Mouse (Mus musculus): ENCODE measurements around the gene Acbd7. TPM values are rescaled to one million over a fixed set of nuclear protein-coding genes. Genes with fewer than 3 reads are reported as not detected.

Gene Acbd7
- polyA plus RNA-seq, 1 experiment from 2014 or later, result 4.2 TPM

DNA sequence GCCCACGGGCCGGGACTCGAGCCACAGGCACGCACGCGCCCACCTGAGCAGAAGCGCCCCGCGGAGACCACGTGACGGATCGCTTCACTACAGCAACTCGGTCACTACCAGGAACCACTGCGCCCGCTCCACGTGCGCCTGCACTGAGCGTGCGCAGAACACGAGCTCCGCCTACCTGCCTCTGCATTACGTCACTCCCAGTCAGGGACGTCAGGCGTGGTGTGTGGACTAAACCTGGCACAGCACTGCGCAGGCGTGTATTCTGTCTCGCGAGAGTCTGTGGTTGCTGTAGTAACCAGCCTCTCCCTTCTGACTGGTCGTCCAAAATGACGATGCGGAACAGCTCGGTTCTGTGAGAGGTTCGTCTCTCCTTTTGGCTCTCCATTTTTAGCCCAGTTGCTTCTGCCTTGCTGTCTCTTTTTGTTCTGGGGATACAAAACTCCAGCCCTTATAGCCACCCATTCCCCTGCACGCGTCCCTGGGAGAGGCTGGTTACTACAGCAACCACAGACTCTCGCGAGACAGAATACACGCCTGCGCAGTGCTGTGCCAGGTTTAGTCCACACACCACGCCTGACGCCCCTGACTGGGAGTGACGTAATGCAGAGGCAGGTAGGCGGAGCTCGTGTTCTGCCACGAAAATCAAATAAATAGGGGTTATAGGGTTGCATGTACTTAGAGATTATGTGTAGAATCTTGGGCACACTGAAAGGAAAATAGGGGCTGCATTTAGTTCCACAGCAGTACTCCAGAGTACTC, 3.3 kb upstream of the Acbd7 start, which contains the start of gene Rpp38:
Rpp38 (minus strand) TSS at position 160 of the 759 bp plus-strand sequence.
- Histone ChIP-seq H3K4me1 (replicated peaks) (peaks cover 29% of the 10 kb centered on the region), H3K27me3 (no peaks in the 10 kb centered on the region), H3K4me2 (peak within 1 kb of the TSS; percentile 70), H3K9ac (peak within 1 kb of the TSS; percentile 79), H3K27ac (replicated peaks) (peak within 1 kb of the TSS; percentile 91), H3K4me3 (peak within 1 kb of the TSS; percentile 80), H3K36me3 (peaks cover 18% of the 10 kb centered on the region), H3K9me3 (no peaks in the 10 kb centered on the region)
- peak; percentile 98 for ATAC-seq (ENCODE audit: low FRiP score, low read depth)
- WGBS, result under 1% methylated on average over 45 of the region's 45 CpGs

DNA sequence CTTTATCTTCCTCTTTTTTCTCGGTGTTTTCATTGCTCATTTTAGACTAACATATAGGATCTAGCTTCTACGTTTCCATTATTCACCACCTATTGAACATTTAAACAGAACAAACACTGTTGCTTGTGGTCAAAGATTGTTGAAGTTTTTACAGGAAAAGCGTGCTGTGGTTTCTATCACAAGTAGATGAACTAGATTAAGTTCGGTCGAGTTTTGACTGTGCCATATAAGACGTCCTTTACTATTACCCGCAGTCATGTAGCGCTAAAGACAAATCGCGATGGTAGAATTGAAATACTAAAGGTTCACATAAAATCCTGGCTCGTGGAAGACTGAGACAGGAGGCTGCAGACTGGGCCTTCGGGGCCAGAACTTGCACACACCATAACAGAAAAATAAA, 2.2 kb upstream of the Acbd7 start:
- no peak overlapping the region for H3K9ac ChIP-seq
- WGBS, result 93% methylated on average over 12 of the region's 12 CpGs

DNA sequence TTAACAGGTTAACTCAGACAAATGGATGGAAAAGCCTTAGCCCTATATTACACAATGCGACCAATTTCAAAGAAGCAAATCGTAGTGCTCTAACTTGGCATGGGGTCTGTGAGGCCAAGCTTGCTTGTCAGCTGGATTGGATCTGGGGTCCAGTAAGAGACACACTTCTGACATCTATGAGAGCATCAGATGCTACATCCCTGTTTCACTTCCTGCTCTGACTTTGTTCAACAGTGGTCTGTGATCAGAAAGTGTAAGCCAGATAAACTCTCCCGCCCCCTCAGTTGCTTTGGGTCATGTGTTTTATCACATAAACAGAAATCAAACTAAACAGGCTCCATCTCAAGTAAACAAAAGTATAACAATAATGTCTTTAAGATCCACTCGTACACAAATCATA, 12.5 kb downstream of the Acbd7 start:
- Histone ChIP-seq H3K27me3 (no peaks in the 10 kb centered on the region), H3K9me3 (no peaks in the 10 kb centered on the region), H3K36me3 (no peaks in the 10 kb centered on the region), H3K27ac (replicated peaks) (no peak overlapping the region), H3K9ac (no peak overlapping the region), H3K4me2 (no peak overlapping the region), H3K4me1 (replicated peaks) (no peaks in the 10 kb centered on the region), H3K4me3 (no peak overlapping the region)
- 83% methylated on average over 4 of the region's 4 CpGs for WGBS
- ATAC-seq (ENCODE audit: low FRiP score, low read depth), result no peak

More for the DNA sequence above, 2.2 kb upstream of the Acbd7 start:
- ATAC-seq (ENCODE audit: low FRiP score, low read depth), result no peak
- H3K4me2 ChIP-seq, result no peak overlapping the region
- no peak overlapping the region for H3K27ac ChIP-seq (replicated peaks)
- no peaks in the 10 kb centered on the region for H3K9me3 ChIP-seq
- no peaks in the 10 kb centered on the region for H3K27me3 ChIP-seq
- H3K36me3 ChIP-seq, result peaks cover 10% of the 10 kb centered on the region; the same call in 1 of the 2 replicates
- H3K4me3 ChIP-seq, result no peak overlapping the region
- peaks cover 29% of the 10 kb centered on the region for H3K4me1 ChIP-seq (replicated peaks)

DNA sequence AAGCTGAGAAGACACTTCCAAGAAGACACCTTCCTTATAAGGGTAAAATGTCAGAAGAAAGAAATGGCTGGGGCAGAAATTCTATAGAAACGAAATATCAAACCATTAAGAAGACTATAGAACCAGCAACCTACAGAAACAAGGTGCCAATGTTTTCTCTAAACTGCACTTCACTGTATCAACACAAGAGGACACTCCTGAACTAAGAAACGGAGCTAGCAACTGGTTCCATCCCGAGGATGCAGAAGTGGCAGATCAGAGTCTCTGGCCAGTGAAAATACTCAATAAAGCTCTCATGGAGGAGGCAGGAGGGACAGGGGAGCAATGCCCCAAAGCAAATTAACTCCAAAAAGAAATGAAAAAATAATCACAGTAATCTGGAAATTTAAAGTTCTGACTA, 13.0 kb downstream of the Acbd7 start:
- no peak for ATAC-seq (ENCODE audit: low FRiP score, low read depth)
- Histone ChIP-seq H3K9me3 (no peaks in the 10 kb centered on the region), H3K4me1 (replicated peaks) (no peaks in the 10 kb centered on the region), H3K4me2 (no peak overlapping the region), H3K27me3 (no peaks in the 10 kb centered on the region), H3K27ac (replicated peaks) (no peak overlapping the region), H3K4me3 (no peak overlapping the region), H3K9ac (no peak overlapping the region), H3K36me3 (no peaks in the 10 kb centered on the region)
- whole genome bisulfite sequencing, result 22% methylated on average over 3 of the region's 3 CpGs

DNA sequence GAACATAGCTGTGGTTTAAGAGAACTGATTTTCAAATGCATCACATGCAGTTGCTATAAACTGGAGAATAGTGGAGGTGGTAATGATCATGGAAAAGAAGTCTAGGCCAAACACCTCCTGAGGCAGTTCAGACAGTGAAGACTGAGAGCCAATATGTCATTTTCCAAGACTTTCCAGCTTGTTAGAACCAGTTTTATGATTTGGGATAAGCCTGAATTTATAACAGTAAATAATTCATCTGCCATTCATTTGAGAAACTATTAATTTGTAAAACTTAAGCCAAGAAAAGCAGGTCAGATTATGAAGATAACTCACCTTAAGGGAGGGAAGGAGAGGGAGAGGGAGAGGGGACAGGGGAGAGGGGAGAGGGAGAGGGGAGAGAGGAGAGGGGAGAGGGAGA, 17.2 kb downstream of the Acbd7 start:
- no peak for ATAC-seq (ENCODE audit: low FRiP score, low read depth)
- H3K4me1 ChIP-seq (replicated peaks), result no peaks in the 10 kb centered on the region
- H3K9me3 ChIP-seq, result no peaks in the 10 kb centered on the region
- H3K36me3 ChIP-seq, result no peaks in the 10 kb centered on the region
- H3K27me3 ChIP-seq, result no peaks in the 10 kb centered on the region
- H3K4me3 ChIP-seq, result no peak overlapping the region
- H3K27ac ChIP-seq (replicated peaks), result no peak overlapping the region
- H3K9ac ChIP-seq, result no peak overlapping the region
- no peak overlapping the region for H3K4me2 ChIP-seq

DNA sequence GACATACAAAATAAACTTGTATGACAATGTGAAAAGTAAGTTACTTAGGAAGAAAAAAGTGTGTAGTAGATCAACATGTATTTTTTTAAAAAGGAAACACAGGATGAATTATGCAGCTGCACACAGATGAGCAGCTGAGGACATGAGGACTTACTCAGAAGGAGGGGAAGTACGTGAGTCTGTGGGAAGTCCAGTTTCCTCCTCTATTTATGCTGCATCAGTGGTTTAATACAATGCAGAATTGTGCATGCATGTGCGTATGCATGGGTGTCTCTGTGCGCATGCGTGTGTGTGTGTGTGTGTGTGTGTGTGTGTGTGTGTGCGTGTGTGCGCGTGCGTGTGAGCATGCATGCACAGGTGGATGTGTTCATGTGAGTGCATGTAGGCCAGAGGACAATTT, 19.8 kb downstream of the Acbd7 start:
- no peak overlapping the region for H3K4me2 ChIP-seq

DNA sequence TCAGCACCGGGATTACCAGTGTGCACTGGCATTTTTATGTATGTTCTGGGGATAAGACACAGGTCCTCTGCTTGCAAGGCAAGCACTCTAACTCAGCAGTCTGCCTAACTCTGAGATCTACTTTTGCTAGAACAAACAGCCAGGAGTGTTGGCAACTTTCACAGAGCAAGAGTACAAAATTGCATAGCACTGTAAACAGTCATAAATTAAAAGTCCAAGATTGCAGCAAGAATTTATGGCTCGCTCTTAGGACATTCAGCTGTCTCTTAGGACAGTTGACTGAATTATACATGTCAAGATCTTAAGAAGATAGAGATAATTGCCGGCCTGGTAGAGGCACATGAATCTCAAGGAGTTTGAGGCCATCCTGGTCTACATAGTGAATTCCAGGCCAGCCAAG, 20.3 kb downstream of the Acbd7 start:
- 81% methylated on average over 3 of the region's 3 CpGs for WGBS
- ATAC-seq (ENCODE audit: low FRiP score, low read depth), result no peak
- no peak overlapping the region for H3K4me3 ChIP-seq
- no peak overlapping the region for H3K27ac ChIP-seq (replicated peaks)
- no peak overlapping the region for H3K9ac ChIP-seq
- H3K27me3 ChIP-seq, result no peaks in the 10 kb centered on the region
- no peaks in the 10 kb centered on the region for H3K36me3 ChIP-seq
- no peaks in the 10 kb centered on the region for H3K9me3 ChIP-seq
- no peak overlapping the region for H3K4me2 ChIP-seq
- H3K4me1 ChIP-seq (replicated peaks), result no peaks in the 10 kb centered on the region

More for the DNA sequence above, 19.8 kb downstream of the Acbd7 start:
- no peaks in the 10 kb centered on the region for H3K4me1 ChIP-seq (replicated peaks)
- no peak overlapping the region for H3K9ac ChIP-seq
- no peaks in the 10 kb centered on the region for H3K9me3 ChIP-seq
- WGBS, result 91% methylated on average over 8 of the region's 8 CpGs
- no peak overlapping the region for H3K27ac ChIP-seq (replicated peaks)
- H3K4me3 ChIP-seq, result no peak overlapping the region
- ATAC-seq (ENCODE audit: low FRiP score, low read depth), result no peak
- H3K27me3 ChIP-seq, result no peaks in the 10 kb centered on the region
- H3K36me3 ChIP-seq, result no peaks in the 10 kb centered on the region

DNA sequence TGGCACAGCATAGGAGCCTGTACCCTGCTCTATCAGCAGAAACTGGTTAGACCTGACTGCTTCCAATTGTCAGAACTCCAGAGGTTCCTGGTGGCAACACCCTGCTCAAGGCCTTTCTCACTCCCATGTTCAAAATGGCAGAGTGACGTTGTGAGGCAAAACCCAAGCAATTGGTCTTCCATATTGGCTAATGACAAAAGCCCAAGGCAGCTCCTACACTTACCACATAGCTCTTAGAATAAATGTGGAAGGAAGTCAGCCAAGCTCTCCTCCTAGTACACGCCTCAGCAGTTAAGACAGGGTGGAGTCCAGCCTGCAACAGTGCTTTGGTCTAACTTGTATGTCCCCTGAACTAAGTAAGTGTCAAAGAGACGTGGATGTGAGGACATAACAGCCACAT, 21.9 kb downstream of the Acbd7 start:
- Histone ChIP-seq H3K27ac (replicated peaks) (no peak overlapping the region), H3K9me3 (no peaks in the 10 kb centered on the region), H3K36me3 (no peaks in the 10 kb centered on the region), H3K4me1 (replicated peaks) (no peaks in the 10 kb centered on the region), H3K4me2 (no peak overlapping the region), H3K27me3 (no peaks in the 10 kb centered on the region), H3K4me3 (no peak overlapping the region), H3K9ac (no peak overlapping the region)
- no peak for ATAC-seq (ENCODE audit: low FRiP score, low read depth)
- WGBS, result 85% methylated on average over 3 of the region's 3 CpGs

DNA sequence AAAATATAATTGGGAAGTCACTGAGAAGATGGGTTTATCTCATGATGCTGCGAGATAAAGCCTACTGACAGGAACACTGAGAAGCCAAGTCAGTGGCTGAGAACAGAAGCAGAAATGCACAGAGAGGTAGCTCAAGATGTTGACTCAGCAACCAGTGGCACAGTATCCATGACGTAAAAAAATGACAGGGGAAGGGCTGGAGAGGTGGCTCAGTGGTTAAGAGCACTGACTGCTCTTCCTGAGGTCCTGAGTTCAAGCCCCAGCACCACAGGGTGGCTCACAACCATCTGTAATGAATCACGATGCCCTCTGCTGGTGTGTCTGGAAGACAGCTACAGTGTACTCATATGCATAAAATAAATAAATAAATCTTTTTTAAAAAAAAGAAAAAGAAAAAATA, 25.1 kb downstream of the Acbd7 start:
- H3K9ac ChIP-seq, result no peak overlapping the region
- no peak for ATAC-seq (ENCODE audit: low FRiP score, low read depth)
- no peak overlapping the region for H3K27ac ChIP-seq (replicated peaks)
- no peak overlapping the region for H3K4me2 ChIP-seq
- H3K4me1 ChIP-seq (replicated peaks), result no peaks in the 10 kb centered on the region
- H3K4me3 ChIP-seq, result no peak overlapping the region
- H3K36me3 ChIP-seq, result no peaks in the 10 kb centered on the region
- WGBS, result 83% methylated on average over 3 of the region's 3 CpGs
- no peaks in the 10 kb centered on the region for H3K27me3 ChIP-seq
- H3K9me3 ChIP-seq, result no peaks in the 10 kb centered on the region

DNA sequence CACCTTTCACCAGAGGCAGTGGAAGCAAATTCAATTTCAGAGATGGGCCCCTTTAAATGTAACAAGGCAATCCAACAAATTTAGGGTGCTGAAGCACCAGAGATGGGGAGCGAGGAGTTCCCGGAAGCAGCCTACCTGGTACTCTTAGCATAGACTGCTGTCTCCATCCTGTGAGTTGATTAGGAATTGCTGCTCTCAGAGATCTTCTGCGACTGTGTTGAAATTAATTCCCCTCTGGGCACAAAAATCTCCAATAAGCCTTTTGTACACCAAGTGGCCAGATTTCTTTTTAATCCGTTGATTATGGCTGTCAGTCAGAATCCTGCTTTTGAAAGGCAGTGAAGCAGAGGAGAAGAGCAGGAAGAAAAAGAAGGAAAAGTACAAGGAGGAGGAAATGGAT, 29.2 kb downstream of the Acbd7 start:
- Histone ChIP-seq H3K9ac (no peak overlapping the region), H3K4me2 (no peak overlapping the region), H3K27ac (replicated peaks) (no peak overlapping the region), H3K9me3 (no peaks in the 10 kb centered on the region), H3K4me1 (replicated peaks) (no peaks in the 10 kb centered on the region), H3K4me3 (no peak overlapping the region), H3K27me3 (no peaks in the 10 kb centered on the region), H3K36me3 (no peaks in the 10 kb centered on the region)
- no peak for ATAC-seq (ENCODE audit: low FRiP score, low read depth)
- WGBS, result 64% methylated on average over 4 of the region's 4 CpGs

DNA sequence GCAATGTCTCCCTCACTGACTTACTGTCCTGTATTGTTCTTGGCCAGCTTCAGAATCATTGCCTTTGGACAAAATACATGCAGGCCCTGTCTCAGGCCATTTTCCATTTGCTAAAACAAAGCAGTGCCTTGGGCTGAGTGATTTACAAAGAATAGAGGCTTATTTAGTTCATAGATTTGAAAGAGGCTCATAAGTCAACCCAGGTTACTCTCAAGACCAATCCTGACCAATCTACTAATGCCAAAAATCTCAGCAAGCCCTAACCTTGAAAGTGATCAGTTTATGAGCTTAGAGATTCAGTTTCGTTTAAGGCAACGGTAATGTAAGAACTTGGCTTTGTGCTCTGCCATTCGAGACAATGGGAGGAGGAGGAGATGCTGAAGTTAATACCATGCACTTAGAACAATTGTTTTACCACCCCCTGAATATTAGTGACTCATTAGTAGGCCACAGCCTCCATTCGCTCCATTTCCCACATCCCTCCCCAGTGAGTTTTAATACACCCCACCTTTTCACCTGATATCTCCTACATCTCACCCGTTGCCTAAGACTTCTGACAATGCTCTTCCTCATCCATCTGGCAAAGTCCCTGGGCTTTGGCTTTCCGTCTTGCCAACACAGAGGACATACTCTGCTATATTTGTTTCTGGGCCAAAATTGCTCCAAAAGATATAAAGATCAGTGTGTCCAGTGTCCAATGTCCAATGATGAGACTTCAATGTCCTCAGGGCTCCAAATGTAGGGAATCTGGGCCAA, 51.3 kb downstream of the Acbd7 start:
- no peaks in the 10 kb centered on the region for H3K9me3 ChIP-seq
- no peak overlapping the region for H3K27ac ChIP-seq (replicated peaks)
- 88% methylated on average over 6 of the region's 6 CpGs for WGBS
- ATAC-seq (ENCODE audit: low FRiP score, low read depth), result no peak
- H3K27me3 ChIP-seq, result no peaks in the 10 kb centered on the region
- H3K4me1 ChIP-seq (replicated peaks), result no peaks in the 10 kb centered on the region
- H3K4me2 ChIP-seq, result no peak overlapping the region
- no peaks in the 10 kb centered on the region for H3K36me3 ChIP-seq
- H3K9ac ChIP-seq, result no peak overlapping the region
- H3K4me3 ChIP-seq, result no peak overlapping the region
